Mouse (Mus musculus) erythroblast, embryonic 14.5 days (primary cell): ENCODE measurements around the gene Il23a. TPM values are rescaled to one million over a fixed set of nuclear protein-coding genes. Genes with fewer than 3 reads are reported as not detected.
"Not testable (repeated sequence)": the region's sequence is repeated elsewhere in the genome, so short reads cannot be mapped to it uniquely, and the experiment has no call there.

Experiments
- H3K27me3 ChIP-seq: 2 replicates; pipeline ENCODE4 v1.6.1; 2012; ENCODE audit warnings: inconsistent platforms; ENCODE audit not compliant: control insufficient read depth
- H3K36me3 ChIP-seq: 2 replicates; pipeline ENCODE4 v1.6.1; 2012; ENCODE audit warnings: mild to moderate bottlenecking, inconsistent platforms; ENCODE audit not compliant: control insufficient read depth
- H3K4me1 ChIP-seq: 2 replicates; pipeline ENCODE4 v1.6.1; 2012; ENCODE audit warnings: inconsistent platforms; ENCODE audit not compliant: control insufficient read depth
- H3K4me3 ChIP-seq: replicated peaks from 2 replicates; pipeline ENCODE3; 2012; ENCODE audit warnings: moderate library complexity, mild to moderate bottlenecking, inconsistent platforms
- H3K9me3 ChIP-seq: 2 replicates; pipeline ENCODE4 v1.6.1; 2012; ENCODE audit warnings: low read length, inconsistent platforms, mixed read lengths; ENCODE audit not compliant: control insufficient read depth
- GATA1 ChIP-seq: IDR thresholded peaks from 2 replicates; pipeline ENCODE4 v1.6.1; 2012; ENCODE audit warnings: low read length, inconsistent platforms, mixed read lengths
- TAL1 ChIP-seq: IDR thresholded peaks from 3 replicates; pipeline ENCODE4 v1.6.1; 2012; ENCODE audit warnings: low read length, inconsistent platforms, mixed read lengths
- polyA plus RNA-seq: library from polyadenylated mRNA; stranded (reverse); fragments of >175 nt; gene quantifications from 2 replicates; pipeline ENCODE4 v1.2.3, GENCODE M21; 2012

Il23a gene
- polyA plus RNA-seq, 1 experiment, result not detected

GRCm38 (mm10) chr10:128296370-128297090 lies 2.0 kb downstream of the Il23a start:
- TF ChIP-seq GATA1 (no peak), TAL1 (no peak)
- Histone ChIP-seq H3K4me3 (no peak overlapping the region), H3K9me3 (no peaks in the 10 kb centered on the region), H3K27me3 (no peaks in the 10 kb centered on the region), H3K4me1 (no peaks in the 10 kb centered on the region), H3K36me3 (peaks cover 13% of the 10 kb centered on the region)

- not testable (repeated sequence) for H3K9me3 ChIP-seq, H3K27me3 ChIP-seq, H3K4me1 ChIP-seq, H3K4me3 ChIP-seq
- H3K36me3 ChIP-seq, result peaks cover 43% of the 10 kb centered on the region
These were observed 8.0 kb downstream of the Il23a start for GRCm38 (mm10) chr10:128290594-128290993.

GRCm38 (mm10) chr10:128283604-128284579 lies 14.7 kb downstream of the Il23a start:
- Histone ChIP-seq H3K4me3 (no peak overlapping the region), H3K36me3 (peaks cover 70% of the 10 kb centered on the region), H3K27me3 (no peaks in the 10 kb centered on the region), H3K9me3 (no peaks in the 10 kb centered on the region), H3K4me1 (peaks cover 5% of the 10 kb centered on the region)
- no peak for TF ChIP-seq GATA1

- peaks cover 69% of the 10 kb centered on the region for H3K36me3 ChIP-seq
- no peak overlapping the region for H3K4me3 ChIP-seq
- peaks cover 5% of the 10 kb centered on the region for H3K4me1 ChIP-seq
- TF ChIP-seq GATA1, result no peak
- no peak for TF ChIP-seq TAL1
- no peaks in the 10 kb centered on the region for H3K27me3 ChIP-seq
- H3K9me3 ChIP-seq, result no peaks in the 10 kb centered on the region
These were observed 15.6 kb downstream of the Il23a start for GRCm38 (mm10) chr10:128282886-128283450.

- H3K4me1 ChIP-seq, result peaks cover 5% of the 10 kb centered on the region
- no peaks in the 10 kb centered on the region for H3K27me3 ChIP-seq
- TF ChIP-seq TAL1 (no peak), GATA1 (no peak)
- H3K9me3 ChIP-seq, result no peaks in the 10 kb centered on the region
- peaks cover 77% of the 10 kb centered on the region for H3K36me3 ChIP-seq
- H3K4me3 ChIP-seq, result no peak overlapping the region
These were observed 16.9 kb downstream of the Il23a start for GRCm38 (mm10) chr10:128281682-128282081.

GRCm38 (mm10) chr10:128280943-128281342 lies 17.6 kb downstream of the Il23a start:
- TF ChIP-seq GATA1 (no peak), TAL1 (no peak)
- Histone ChIP-seq H3K27me3 (no peaks in the 10 kb centered on the region), H3K4me1 (peaks cover 5% of the 10 kb centered on the region), H3K36me3 (peaks cover 74% of the 10 kb centered on the region), H3K4me3 (no peak overlapping the region), H3K9me3 (no peaks in the 10 kb centered on the region)

GRCm38 (mm10) chr10:128278158-128278557 lies 20.4 kb downstream of the Il23a start:
- H3K4me3 ChIP-seq, result no peak overlapping the region
- TF ChIP-seq GATA1 (no peak), TAL1 (no peak)
- peaks cover 53% of the 10 kb centered on the region for H3K36me3 ChIP-seq

GRCm38 (mm10) chr10:128275374-128275773 lies 23.2 kb downstream of the Il23a start:
- not testable (repeated sequence) for H3K4me3 ChIP-seq, H3K27me3 ChIP-seq, H3K9me3 ChIP-seq
- Histone ChIP-seq H3K4me1 (peaks cover 17% of the 10 kb centered on the region), H3K36me3 (peaks cover 33% of the 10 kb centered on the region)

More at GRCm38 (mm10) chr10:128278158-128278557, 20.4 kb downstream of the Il23a start:
- H3K4me1 ChIP-seq, result peaks cover 3% of the 10 kb centered on the region
- no peaks in the 10 kb centered on the region for H3K27me3 ChIP-seq
- H3K9me3 ChIP-seq, result no peaks in the 10 kb centered on the region

GRCm38 (mm10) chr10:128272819-128273439 lies 25.6 kb downstream of the Il23a start:
- H3K36me3 ChIP-seq, result peaks cover 16% of the 10 kb centered on the region
- not testable (repeated sequence) for H3K27me3 ChIP-seq, H3K9me3 ChIP-seq, H3K4me3 ChIP-seq
- peaks cover 32% of the 10 kb centered on the region for H3K4me1 ChIP-seq
